Mouse (Mus musculus) embryonic fibroblast, embryonic 13.5 days (primary cell): ENCODE measurements around the gene Nckap5.

Experiments
- CTCF ChIP-seq: IDR thresholded peaks from 2 replicates; pipeline ENCODE4 v1.5.1; 2011; ENCODE audit warnings: mild to moderate bottlenecking, control low read depth, low read length, moderate library complexity, borderline replicate concordance; ENCODE audit not compliant: insufficient read depth
- POLR2A ChIP-seq: IDR thresholded peaks from 2 replicates; pipeline ENCODE4 v1.6.1; 2011; ENCODE audit warnings: low read depth, mild to moderate bottlenecking, control low read depth, low read length, moderate library complexity

GRCm38 (mm10) chr1:126407886-126408285, 422.7 kb downstream of the Nckap5 start:
- peak; percentile 38; the same call in 1 of the 2 replicates for TF ChIP-seq CTCF
- TF ChIP-seq POLR2A: no peak
